Mouse (Mus musculus) ovary, postnatal 36 days (tissue): ENCODE measurements around the gene B4galnt3.
A peak's percentile ranks its signal among the peaks of the same experiment; 100 is the strongest.

Source experiments
- DNase-seq: peaks from one replicate; pipeline ENCODE4 v3.0.0; 2022; ENCODE audit warnings: low spot score, mixed read lengths

B4galnt3 gene

GRCm38 (mm10) chr6:120222669-120223068 is 71.7 kb downstream of the B4galnt3 start:
- DNase-seq: peak; percentile 68

GRCm38 (mm10) chr6:120219281-120219680 is 75.1 kb downstream of the B4galnt3 start:
- DNase-seq: no peak

GRCm38 (mm10) chr6:120216702-120217101 is 77.7 kb downstream of the B4galnt3 start:
- no peak for DNase-seq

- DNase-seq: no peak
Observed at GRCm38 (mm10) chr6:120211536-120211935, 82.8 kb downstream of the B4galnt3 start.

- DNase-seq: no peak
Observed at GRCm38 (mm10) chr6:120206586-120206985, 87.8 kb downstream of the B4galnt3 start.

- no peak for DNase-seq
Observed at GRCm38 (mm10) chr6:120202406-120202805, 92.0 kb downstream of the B4galnt3 start.

- no peak for DNase-seq
Observed at GRCm38 (mm10) chr6:120201956-120202355, 92.4 kb downstream of the B4galnt3 start.

- no peak for DNase-seq
Observed at GRCm38 (mm10) chr6:120199638-120200394, 94.5 kb downstream of the B4galnt3 start.

- peak; percentile 72 for DNase-seq
Observed at GRCm38 (mm10) chr6:120197964-120198363, 96.4 kb downstream of the B4galnt3 start.

- DNase-seq: no peak
Observed at GRCm38 (mm10) chr6:120196837-120197236, 97.5 kb downstream of the B4galnt3 start.

GRCm38 (mm10) chr6:120194963-120195362 is 99.4 kb downstream of the B4galnt3 start:
- peak; percentile 42 for DNase-seq

GRCm38 (mm10) chr6:120194305-120194704 is 100.1 kb downstream of the B4galnt3 start:
- no peak for DNase-seq

GRCm38 (mm10) chr6:120193793-120194192 is 100.6 kb downstream of the B4galnt3 start:
- no peak for DNase-seq

- DNase-seq: peak; percentile 80
Observed at GRCm38 (mm10) chr6:120193174-120193573, 101.2 kb downstream of the B4galnt3 start.

GRCm38 (mm10) chr6:120192211-120192870 is 102.0 kb downstream of the B4galnt3 start:
- peak; percentile 69 for DNase-seq

GRCm38 (mm10) chr6:120191396-120192170 is 102.8 kb downstream of the B4galnt3 start:
- DNase-seq: no peak

- no peak for DNase-seq
Observed at GRCm38 (mm10) chr6:120190912-120191311, 103.4 kb downstream of the B4galnt3 start.

GRCm38 (mm10) chr6:120190365-120190764 is 104.0 kb downstream of the B4galnt3 start:
- DNase-seq: no peak

- DNase-seq: no peak
Observed at GRCm38 (mm10) chr6:120189287-120189686, 105.1 kb downstream of the B4galnt3 start.

- peak; percentile 68 for DNase-seq
Observed at GRCm38 (mm10) chr6:120188376-120189235, 105.8 kb downstream of the B4galnt3 start.

- peak; percentile 25 for DNase-seq
Observed at GRCm38 (mm10) chr6:120187587-120188176, 106.7 kb downstream of the B4galnt3 start.
